Comparison of ENCODE assay signal across 8 mouse cellular contexts in the genomic region with DNA sequence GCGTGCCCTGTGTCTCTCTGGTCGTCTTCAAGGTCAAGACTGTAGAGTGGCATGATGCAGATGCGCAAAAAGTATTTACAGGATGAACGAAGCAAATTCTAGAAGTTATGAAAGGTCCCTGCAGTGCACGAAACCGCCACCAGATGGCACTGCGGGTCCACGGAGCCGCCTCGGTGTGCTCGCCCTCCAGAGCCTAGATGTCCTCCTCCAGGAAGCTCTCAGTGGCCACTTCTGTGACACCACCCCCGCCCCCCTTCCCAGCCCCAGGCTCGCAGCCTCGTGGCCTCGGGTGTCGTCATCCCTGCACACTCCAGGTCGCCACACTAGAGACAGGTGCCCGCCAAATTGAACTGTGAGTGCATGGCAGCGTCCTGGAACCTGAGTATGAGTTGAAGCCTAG. TPM values are rescaled to one million over a fixed set of nuclear protein-coding genes. Genes with fewer than 3 reads are reported as not detected.
DNase-seq lines count a peak whose midpoint lies in the region; ATAC-seq lines count a peak whose summit lies in the region.

No protein-coding gene starts in this region.

- WGBS in hindbrain, embryonic 13.5 days, result 4% methylated on average over 19 of the region's 19 CpGs

- H3K27ac ChIP-seq in hindbrain, embryonic 13.5 days, result no peak overlapping the region

- peak; percentile 89 for DNase-seq in NIH3T3 (ENCODE audit: low read depth)
- peak; percentile 89 to 93 for DNase-seq in cerebellum, postnatal 10 days
- DNase-seq in frontal cortex, postnatal 25 days (ENCODE audit: low spot score in 2 of 2), result peak; percentile 79 to 86
- DNase-seq in layer of hippocampus, postnatal 14 days (ENCODE audit: low spot score in 2 of 2), result peak; percentile 74 to 77
- peak; percentile 85 to 89 for DNase-seq in lung, postnatal 4 days
- peak; percentile 86 for DNase-seq in right cerebral cortex, adult 2 months (ENCODE audit: low spot score in 2 of 2)
- DNase-seq in urinary bladder, postnatal 14 days (ENCODE audit: low spot score), result peak; percentile 83

- peak; percentile 78 for ATAC-seq in hindbrain, embryonic 13.5 days (ENCODE audit: low FRiP score)

- H3K4me2 ChIP-seq in hindbrain, embryonic 13.5 days, result 0 out of 2 replicates have a peak overlapping the region, but pooled peaks have one; percentile 21

- H3K4me3 ChIP-seq in hindbrain, embryonic 13.5 days, result no peak overlapping the region

- peaks cover 5% of the 10 kb centered on the region; the same call in 1 of the 2 replicates for H3K9me3 ChIP-seq in hindbrain, embryonic 13.5 days

- no peak overlapping the region for H3K9ac ChIP-seq in hindbrain, embryonic 13.5 days

- peaks cover 11% of the 10 kb centered on the region for H3K4me1 ChIP-seq in hindbrain, embryonic 13.5 days (replicated peaks)

- H3K27me3 ChIP-seq in hindbrain, embryonic 13.5 days, result peaks cover 71% of the 10 kb centered on the region

- no peaks in the 10 kb centered on the region for H3K36me3 ChIP-seq in hindbrain, embryonic 13.5 days

RNA-seq across cellular contexts. Expression of a gene that starts 0.8 kb away (rescaled TPM):
- 0.81 and 0.87 TPM in 2 replicates for polyA plus RNA-seq in hindbrain, embryonic 13.5 days (2015; fragmentation: Nextera tagmentation; extraction: Ambion mirVana)
- not detected for total RNA-seq in layer of hippocampus, postnatal 14 days (2021)

RNA-seq across cellular contexts. Expression of a gene that starts 1.5 kb away (rescaled TPM):
- 2.1 and 2.4 TPM in 2 replicates for polyA plus RNA-seq in hindbrain, embryonic 13.5 days (2015; fragmentation: Nextera tagmentation; extraction: Ambion mirVana)
- total RNA-seq in layer of hippocampus, postnatal 14 days (2021), result 1 to 10 TPM; 3.5 to 4.1 TPM

RNA-seq across cellular contexts. Expression of a gene that starts 23.6 kb away (rescaled TPM):
- 20.9 and 28.4 TPM in 2 replicates for polyA plus RNA-seq in hindbrain, embryonic 13.5 days (2015; fragmentation: Nextera tagmentation; extraction: Ambion mirVana)
- total RNA-seq in layer of hippocampus, postnatal 14 days (2021), result 10 to 100 TPM; 28.2 to 34.7 TPM

RNA-seq across cellular contexts. Expression of a gene that starts 45.9 kb away (rescaled TPM):
- polyA plus RNA-seq in hindbrain, embryonic 13.5 days (2015; fragmentation: Nextera tagmentation; extraction: Ambion mirVana), result 1.4 and 2.2 TPM in 2 replicates
- total RNA-seq in layer of hippocampus, postnatal 14 days (2021), result 1 to 10 TPM; 4.5 to 6.7 TPM

RNA-seq across cellular contexts. Expression of a gene that starts 46.1 kb away (rescaled TPM):
- polyA plus RNA-seq in hindbrain, embryonic 13.5 days (2015; fragmentation: Nextera tagmentation; extraction: Ambion mirVana), result 20.9 and 22.1 TPM in 2 replicates
- 10 to 100 TPM; 19.6 to 19.8 TPM for total RNA-seq in layer of hippocampus, postnatal 14 days (2021)
